Mouse (Mus musculus) testis, postnatal 10 days (tissue): Measurements from ENCODE around the gene Plekhh2.

Source experiments
- DNase-seq: peaks from one replicate; pipeline ENCODE4 v3.0.0; 2021; ENCODE audit warnings: low spot score

Gene Plekhh2

GRCm38 (mm10) chr17:84644292-84645050, 132.8 kb downstream of the Plekhh2 start:
- DNase-seq, result no peak

- DNase-seq, result no peak
Measured at GRCm38 (mm10) chr17:84645119-84645518, 133.4 kb downstream of the Plekhh2 start.

GRCm38 (mm10) chr17:84645894-84646293, 134.2 kb downstream of the Plekhh2 start:
- DNase-seq, result no peak

GRCm38 (mm10) chr17:84646477-84646876, 134.8 kb downstream of the Plekhh2 start:
- no peak for DNase-seq

- DNase-seq, result no peak
Measured at GRCm38 (mm10) chr17:84647630-84648029, 135.9 kb downstream of the Plekhh2 start.

- DNase-seq, result no peak
Measured at GRCm38 (mm10) chr17:84650302-84651017, 138.8 kb downstream of the Plekhh2 start.

- DNase-seq, result no peak
Measured at GRCm38 (mm10) chr17:84653544-84653943, 141.8 kb downstream of the Plekhh2 start.

- DNase-seq, result no peak
Measured at GRCm38 (mm10) chr17:84656205-84656604, 144.5 kb downstream of the Plekhh2 start.

GRCm38 (mm10) chr17:84656653-84657421, 145.1 kb downstream of the Plekhh2 start:
- DNase-seq, result no peak

- DNase-seq, result no peak
Measured at GRCm38 (mm10) chr17:84657422-84657732, 145.7 kb downstream of the Plekhh2 start.

GRCm38 (mm10) chr17:84657782-84658181, 146.1 kb downstream of the Plekhh2 start:
- no peak for DNase-seq

- no peak for DNase-seq
Measured at GRCm38 (mm10) chr17:84658195-84658594, 146.5 kb downstream of the Plekhh2 start.

- no peak for DNase-seq
Measured at GRCm38 (mm10) chr17:84658951-84659350, 147.3 kb downstream of the Plekhh2 start.

- no peak for DNase-seq
Measured at GRCm38 (mm10) chr17:84665053-84665452, 153.4 kb downstream of the Plekhh2 start.

- DNase-seq, result no peak
Measured at GRCm38 (mm10) chr17:84665691-84666090, 154.0 kb downstream of the Plekhh2 start.

GRCm38 (mm10) chr17:84667848-84668247, 156.2 kb downstream of the Plekhh2 start:
- no peak for DNase-seq
